Mouse (Mus musculus): ENCODE results near the gene Ankrd28.

The Ankrd28 gene

DNA sequence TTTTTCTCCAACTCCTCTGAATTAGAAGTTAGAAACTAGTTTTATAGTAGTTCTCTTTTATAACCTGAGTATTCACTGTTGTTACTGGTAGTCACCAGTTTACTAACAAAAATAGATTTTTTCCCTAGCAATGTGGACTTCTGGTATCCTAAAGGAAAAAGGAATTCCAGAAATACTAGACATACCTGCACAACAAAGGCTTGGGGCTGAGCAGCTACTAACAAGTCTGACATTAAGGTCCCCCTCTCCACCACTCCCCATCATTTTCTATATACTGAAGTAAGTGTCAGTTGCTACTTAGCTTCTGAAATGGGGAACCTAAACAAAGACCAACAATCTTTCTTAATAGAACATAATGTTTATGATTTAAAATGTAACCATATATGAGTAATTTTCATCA, 3.2 kb downstream of the Ankrd28 start:
- Histone ChIP-seq H3K27me3 (ENCODE audit: control insufficient read depth, insufficient read depth, low read length, poor library complexity, severe bottlenecking) (no peaks in the 10 kb centered on the region), H3K36me3 (ENCODE audit: control insufficient read depth, insufficient read depth, low read length, poor library complexity, severe bottlenecking) (no peaks in the 10 kb centered on the region)
- DNase-seq (ENCODE audit: low read depth, low spot score) = no peak

DNA sequence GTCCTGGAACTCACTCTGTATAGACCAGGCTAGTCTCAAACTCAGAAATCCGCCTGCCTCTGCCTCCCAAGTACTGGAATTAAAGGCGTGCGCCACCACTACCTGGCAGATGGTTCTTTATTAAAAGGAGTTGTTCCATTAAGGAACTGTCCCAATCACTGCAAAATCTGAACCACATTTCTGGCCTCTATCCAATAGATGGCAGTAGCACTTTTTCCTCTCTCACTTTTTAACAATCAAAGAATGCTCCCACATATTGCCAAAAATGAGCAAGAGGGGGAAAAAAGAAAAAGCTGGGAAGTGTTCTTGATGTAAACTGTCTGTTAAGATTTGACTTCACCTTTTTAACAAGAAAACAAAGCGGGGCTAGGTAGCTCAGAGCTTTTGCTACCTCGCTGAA, 20.5 kb downstream of the Ankrd28 start:
- Histone ChIP-seq H3K27me3 (ENCODE audit: control insufficient read depth, insufficient read depth, low read length, poor library complexity, severe bottlenecking) (no peaks in the 10 kb centered on the region), H3K36me3 (ENCODE audit: control insufficient read depth, insufficient read depth, low read length, poor library complexity, severe bottlenecking) (no peaks in the 10 kb centered on the region)
- DNase-seq (ENCODE audit: low read depth, low spot score) = no peak

DNA sequence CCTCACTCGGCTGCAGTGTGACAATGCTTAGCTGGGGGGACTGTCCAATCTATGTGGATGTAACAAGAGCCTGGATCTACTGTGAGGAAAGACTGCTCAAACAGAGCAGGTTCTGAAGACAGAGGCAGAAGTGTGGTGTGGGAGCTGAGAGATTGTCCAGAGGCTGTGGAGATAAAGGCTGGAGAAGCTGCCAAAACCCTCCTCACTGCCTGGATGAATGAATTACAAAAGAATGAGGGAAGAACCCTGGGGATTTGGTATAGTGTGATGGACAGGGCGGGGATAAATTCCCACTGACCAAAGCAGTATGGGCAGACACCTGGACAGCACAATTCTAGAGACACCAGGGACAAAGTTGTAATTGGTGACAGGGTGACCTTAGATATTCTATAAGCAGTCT, 26.7 kb downstream of the Ankrd28 start:
- Histone ChIP-seq H3K36me3 (ENCODE audit: control insufficient read depth, insufficient read depth, low read length, poor library complexity, severe bottlenecking) (no peaks in the 10 kb centered on the region), H3K27me3 (ENCODE audit: control insufficient read depth, insufficient read depth, low read length, poor library complexity, severe bottlenecking) (no peaks in the 10 kb centered on the region)
- no peak for DNase-seq (ENCODE audit: low read depth, low spot score)

DNA sequence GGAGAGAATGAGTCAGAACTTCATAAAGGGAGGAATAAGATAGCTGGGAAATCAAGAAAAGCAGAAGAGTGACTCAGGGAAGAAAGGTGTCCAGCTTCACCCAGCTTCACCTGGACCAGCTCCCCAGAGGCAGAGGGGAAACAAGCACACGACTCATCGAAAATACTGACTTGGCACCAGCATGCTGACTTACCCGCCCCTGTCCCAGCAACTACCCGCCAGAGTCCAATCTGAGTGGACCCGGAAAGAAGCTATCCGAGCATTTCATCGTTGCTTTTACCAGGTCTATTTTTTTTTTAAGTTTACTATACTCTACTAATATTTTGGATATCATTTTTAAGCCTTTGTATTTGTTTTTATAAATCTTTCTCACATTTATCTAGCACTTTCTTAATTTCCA, 29.5 kb downstream of the Ankrd28 start:
- no peaks in the 10 kb centered on the region for H3K27me3 ChIP-seq (ENCODE audit: control insufficient read depth, insufficient read depth, low read length, poor library complexity, severe bottlenecking)
- DNase-seq (ENCODE audit: low read depth, low spot score) = no peak
- no peaks in the 10 kb centered on the region for H3K36me3 ChIP-seq (ENCODE audit: control insufficient read depth, insufficient read depth, low read length, poor library complexity, severe bottlenecking)

DNA sequence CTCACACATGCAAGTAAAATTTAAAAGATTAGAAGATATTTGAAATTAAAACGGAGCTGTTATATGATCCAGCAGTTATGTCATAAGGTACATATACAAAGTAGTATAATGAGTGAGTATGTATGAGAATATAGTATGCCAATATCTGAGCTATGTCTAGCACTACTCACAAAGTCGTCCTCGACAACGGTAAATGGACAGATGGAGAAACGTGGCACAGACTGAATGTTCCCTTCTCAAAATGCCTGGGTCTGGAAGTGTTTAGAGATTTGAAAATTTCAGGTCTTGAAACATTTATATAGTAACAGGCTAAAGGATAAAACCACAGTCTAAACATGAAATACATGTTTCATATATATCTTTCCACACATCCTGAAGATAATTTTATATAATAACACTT, 30.0 kb downstream of the Ankrd28 start:
- no peaks in the 10 kb centered on the region for H3K27me3 ChIP-seq (ENCODE audit: control insufficient read depth, insufficient read depth, low read length, poor library complexity, severe bottlenecking)
- no peaks in the 10 kb centered on the region for H3K36me3 ChIP-seq (ENCODE audit: control insufficient read depth, insufficient read depth, low read length, poor library complexity, severe bottlenecking)
- no peak for DNase-seq (ENCODE audit: low read depth, low spot score)

DNA sequence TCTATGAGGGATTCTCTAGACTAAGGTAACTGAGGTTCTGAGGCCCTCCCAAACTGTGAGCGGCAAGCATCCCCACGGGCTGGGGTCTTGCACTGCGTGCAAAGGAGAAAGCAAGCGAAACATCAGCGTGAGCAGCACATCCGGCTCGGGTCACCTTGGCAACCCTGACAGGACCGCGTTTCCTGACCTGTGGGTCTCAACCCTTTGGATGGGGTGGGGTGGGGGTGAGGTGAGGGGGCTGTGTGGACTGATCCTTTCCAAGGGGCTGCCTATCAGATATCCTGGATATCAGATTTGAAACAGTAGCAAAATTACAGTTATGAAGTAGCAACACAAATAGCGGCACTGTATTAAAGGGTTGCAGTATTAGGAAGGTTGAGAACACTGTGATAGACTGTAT, 31.5 kb downstream of the Ankrd28 start:
- DNase-seq (ENCODE audit: low read depth, low spot score) = no peak
- no peaks in the 10 kb centered on the region for H3K36me3 ChIP-seq (ENCODE audit: control insufficient read depth, insufficient read depth, low read length, poor library complexity, severe bottlenecking)
- no peaks in the 10 kb centered on the region for H3K27me3 ChIP-seq (ENCODE audit: control insufficient read depth, insufficient read depth, low read length, poor library complexity, severe bottlenecking)

DNA sequence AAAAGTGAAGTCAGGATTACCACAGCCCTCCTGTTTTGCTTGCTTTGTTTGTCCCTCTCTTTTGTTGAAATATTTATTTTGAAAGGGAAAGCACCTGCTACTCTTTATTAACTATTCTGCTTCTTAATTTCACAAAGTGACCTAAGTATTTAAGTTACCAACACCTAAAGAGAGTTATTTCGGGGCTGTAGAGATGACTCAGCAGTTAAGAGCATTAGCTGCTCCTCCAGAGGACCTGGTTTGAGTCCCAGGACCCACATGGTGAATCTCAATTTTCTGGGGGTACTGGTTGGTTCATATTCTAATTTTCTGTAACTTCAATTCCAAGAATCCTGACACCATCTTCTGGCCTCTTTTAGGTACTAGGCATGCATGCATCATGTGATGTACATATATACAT, 34.9 kb downstream of the Ankrd28 start:
- Histone ChIP-seq H3K36me3 (ENCODE audit: control insufficient read depth, insufficient read depth, low read length, poor library complexity, severe bottlenecking) (no peaks in the 10 kb centered on the region), H3K27me3 (ENCODE audit: control insufficient read depth, insufficient read depth, low read length, poor library complexity, severe bottlenecking) (no peaks in the 10 kb centered on the region)
- DNase-seq (ENCODE audit: low read depth, low spot score) = no peak

DNA sequence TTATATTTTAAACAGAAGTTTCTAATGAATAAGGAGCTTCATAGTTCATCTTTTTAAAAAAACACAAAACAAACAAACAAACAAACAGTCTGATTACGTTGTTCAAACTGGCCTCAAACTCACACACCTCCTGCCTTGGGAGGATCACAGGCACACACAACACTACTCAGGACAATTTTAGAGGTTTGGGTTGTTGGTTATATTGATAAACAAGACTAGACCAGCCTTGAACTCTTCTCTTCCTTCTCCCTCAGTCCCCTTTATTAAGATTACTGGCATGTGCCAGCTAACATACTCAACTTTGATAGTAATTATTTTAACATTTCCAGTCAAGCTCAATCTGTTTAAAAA, 35.7 kb downstream of the Ankrd28 start:
- Histone ChIP-seq H3K27me3 (ENCODE audit: control insufficient read depth, insufficient read depth, low read length, poor library complexity, severe bottlenecking) (no peaks in the 10 kb centered on the region), H3K36me3 (ENCODE audit: control insufficient read depth, insufficient read depth, low read length, poor library complexity, severe bottlenecking) (no peaks in the 10 kb centered on the region)
- DNase-seq (ENCODE audit: low read depth, low spot score) = no peak

DNA sequence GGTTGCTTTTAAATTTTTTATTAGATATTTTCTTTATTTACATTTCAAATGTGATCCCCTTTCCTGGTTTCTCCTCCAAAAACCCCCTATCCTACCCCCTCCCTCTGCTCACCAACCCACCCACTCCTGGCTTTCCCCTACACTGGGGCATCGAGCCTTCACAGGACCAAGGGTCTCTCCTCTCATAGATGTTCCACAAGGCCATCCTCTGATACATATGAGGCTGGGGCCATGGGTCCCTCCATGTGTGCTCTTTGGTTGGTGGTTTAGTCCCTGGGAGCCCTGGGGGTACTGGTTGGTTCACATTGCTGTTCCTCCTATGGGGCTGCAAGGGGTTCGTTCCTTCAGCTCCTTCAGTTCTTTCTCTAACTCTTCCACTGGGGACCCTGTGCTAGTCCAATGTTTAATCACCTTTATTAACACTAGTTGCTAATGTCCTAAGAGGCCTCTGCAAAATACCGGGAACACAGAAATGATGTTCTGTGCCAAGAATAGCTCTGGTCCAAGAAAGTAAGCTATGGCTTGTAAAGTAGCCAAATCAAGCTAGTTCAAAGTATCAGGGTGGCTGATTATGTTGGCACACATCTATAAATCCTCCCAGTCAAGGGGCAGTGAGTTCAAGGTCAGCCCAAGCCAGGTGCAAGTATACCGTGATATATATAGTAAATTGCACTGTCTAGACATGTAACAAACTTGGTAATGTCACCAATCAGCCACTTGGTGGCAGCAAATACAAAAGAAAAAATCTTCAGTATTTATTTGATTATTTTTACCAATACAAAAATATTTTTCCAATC, 36.3 kb downstream of the Ankrd28 start:
- DNase-seq (ENCODE audit: low read depth, low spot score) = peak; percentile 63
- Histone ChIP-seq H3K27me3 (ENCODE audit: control insufficient read depth, insufficient read depth, low read length, poor library complexity, severe bottlenecking) (no peaks in the 10 kb centered on the region), H3K36me3 (ENCODE audit: control insufficient read depth, insufficient read depth, low read length, poor library complexity, severe bottlenecking) (no peaks in the 10 kb centered on the region)

DNA sequence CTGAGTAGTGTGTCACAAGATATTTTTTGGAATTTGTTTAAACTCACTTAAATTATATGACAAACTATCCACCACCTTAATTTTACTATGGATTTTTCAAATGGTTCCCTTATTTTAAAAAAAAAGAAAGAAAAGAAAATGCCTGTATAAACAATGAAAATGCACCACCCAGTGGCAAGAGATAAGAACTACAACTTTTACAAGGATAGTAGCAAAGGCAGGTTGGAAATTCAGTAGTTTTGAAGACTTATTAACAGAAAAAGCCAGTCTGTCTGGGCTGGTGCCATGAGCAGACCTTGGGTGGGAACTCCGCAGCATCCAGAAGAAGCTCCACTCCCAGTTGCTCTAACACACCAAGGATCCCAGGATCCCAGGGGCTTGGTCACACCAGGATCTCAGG, 39.7 kb downstream of the Ankrd28 start:
- H3K36me3 ChIP-seq (ENCODE audit: control insufficient read depth, insufficient read depth, low read length, poor library complexity, severe bottlenecking) = no peaks in the 10 kb centered on the region
- peak; percentile 67 for DNase-seq (ENCODE audit: low read depth, low spot score)
- no peaks in the 10 kb centered on the region for H3K27me3 ChIP-seq (ENCODE audit: control insufficient read depth, insufficient read depth, low read length, poor library complexity, severe bottlenecking)

DNA sequence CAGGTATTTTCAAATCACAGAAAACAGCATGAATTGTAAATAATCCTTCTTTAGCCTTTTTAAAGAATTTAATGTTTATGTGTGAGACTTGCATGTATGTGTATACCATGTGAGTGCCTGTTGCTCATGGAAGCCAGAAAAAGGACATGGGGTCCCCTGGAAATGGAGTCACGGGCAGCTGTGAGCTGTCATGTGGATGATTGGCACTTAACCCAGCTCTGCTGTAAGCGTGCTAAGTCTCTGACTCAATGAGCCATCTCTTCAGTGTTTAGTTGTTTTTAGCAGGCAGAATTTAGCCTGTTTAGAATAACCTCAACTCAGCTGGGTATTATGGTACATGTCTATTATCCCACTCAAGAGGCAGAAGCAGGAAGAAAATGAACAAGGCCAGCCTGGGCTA, 43.5 kb downstream of the Ankrd28 start:
- H3K36me3 ChIP-seq (ENCODE audit: control insufficient read depth, insufficient read depth, low read length, poor library complexity, severe bottlenecking) = no peaks in the 10 kb centered on the region
- no peaks in the 10 kb centered on the region for H3K27me3 ChIP-seq (ENCODE audit: control insufficient read depth, insufficient read depth, low read length, poor library complexity, severe bottlenecking)
- no peak for DNase-seq (ENCODE audit: low read depth, low spot score)

DNA sequence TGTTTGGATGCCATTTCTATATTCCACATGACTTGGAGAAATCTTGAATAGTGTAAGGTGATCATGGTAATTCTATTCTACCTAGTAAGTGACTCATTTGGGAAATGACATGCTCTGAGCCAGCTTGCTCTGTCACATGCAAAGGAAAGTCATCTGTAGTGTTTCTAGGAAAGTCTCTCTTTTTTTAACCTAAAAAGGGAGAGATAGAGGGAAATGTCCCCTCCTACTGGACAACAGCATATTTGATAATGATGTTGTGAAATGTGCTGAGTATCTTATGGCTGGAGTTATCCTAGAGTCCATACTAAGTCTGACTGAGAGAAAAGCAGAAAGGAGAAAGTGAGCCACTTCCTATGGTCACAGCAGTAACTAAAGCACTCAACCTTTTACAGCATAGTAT, 44.8 kb downstream of the Ankrd28 start:
- H3K36me3 ChIP-seq (ENCODE audit: control insufficient read depth, insufficient read depth, low read length, poor library complexity, severe bottlenecking) = no peaks in the 10 kb centered on the region
- H3K27me3 ChIP-seq (ENCODE audit: control insufficient read depth, insufficient read depth, low read length, poor library complexity, severe bottlenecking) = no peaks in the 10 kb centered on the region
- peak; percentile 40 for DNase-seq (ENCODE audit: low read depth, low spot score)

DNA sequence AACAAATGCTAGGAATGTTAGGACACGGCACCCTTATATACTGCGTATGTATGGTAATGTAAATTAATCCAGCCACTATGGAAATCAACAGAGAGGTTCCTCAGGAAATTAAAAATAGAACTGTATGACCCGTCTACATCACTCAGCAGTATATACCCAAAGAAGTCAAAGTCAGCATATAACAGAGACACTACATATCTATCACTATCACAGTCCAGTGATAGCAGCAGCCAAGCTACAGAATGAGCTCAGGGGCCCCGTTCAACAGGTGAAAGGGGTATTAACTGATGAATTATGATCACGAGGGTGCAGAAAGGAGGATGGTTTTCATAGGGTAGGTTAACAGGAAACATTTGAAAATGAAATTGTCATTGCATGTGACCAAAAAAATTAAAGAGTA, 45.5 kb downstream of the Ankrd28 start:
- Histone ChIP-seq H3K36me3 (ENCODE audit: control insufficient read depth, insufficient read depth, low read length, poor library complexity, severe bottlenecking) (no peaks in the 10 kb centered on the region), H3K27me3 (ENCODE audit: control insufficient read depth, insufficient read depth, low read length, poor library complexity, severe bottlenecking) (no peaks in the 10 kb centered on the region)
- DNase-seq (ENCODE audit: low read depth, low spot score) = no peak

DNA sequence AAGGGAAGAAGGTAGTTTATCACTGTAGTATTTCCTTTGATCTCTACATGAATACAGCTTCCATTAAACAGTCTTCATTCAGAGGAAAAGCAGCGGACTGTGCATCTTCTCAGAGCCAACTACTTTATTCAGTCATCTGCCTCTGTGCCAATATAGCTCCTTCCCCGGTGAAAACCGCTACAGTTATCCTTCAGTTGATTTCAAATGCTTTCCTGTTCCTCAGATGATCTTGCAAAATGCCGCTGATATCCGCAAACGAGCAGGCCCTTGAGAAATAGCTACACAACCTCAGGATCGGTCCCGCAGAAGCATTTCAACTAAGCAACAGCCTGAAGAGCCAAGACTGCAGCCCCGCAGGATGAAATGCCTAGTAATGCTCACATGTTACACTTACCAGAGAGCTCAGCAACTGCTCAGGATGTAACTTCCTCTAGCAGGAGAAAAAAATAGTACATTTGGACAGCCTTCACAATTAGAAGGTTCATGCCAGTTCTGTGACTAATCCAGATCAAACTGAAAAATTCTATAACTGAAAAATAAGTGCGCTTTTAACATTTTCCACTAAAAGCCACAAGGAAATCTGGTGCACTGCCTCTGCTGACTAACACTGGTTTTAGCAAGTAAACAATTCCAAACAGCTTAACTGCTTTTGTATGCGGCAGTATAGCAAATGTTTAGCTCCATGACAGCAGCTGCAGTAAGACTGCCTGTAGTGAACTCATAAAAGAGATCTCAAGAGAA, 49.0 kb downstream of the Ankrd28 start:
- peak; percentile 36 for DNase-seq (ENCODE audit: low read depth, low spot score)
- H3K27me3 ChIP-seq (ENCODE audit: control insufficient read depth, insufficient read depth, low read length, poor library complexity, severe bottlenecking) = no peaks in the 10 kb centered on the region
- no peaks in the 10 kb centered on the region for H3K36me3 ChIP-seq (ENCODE audit: control insufficient read depth, insufficient read depth, low read length, poor library complexity, severe bottlenecking)

DNA sequence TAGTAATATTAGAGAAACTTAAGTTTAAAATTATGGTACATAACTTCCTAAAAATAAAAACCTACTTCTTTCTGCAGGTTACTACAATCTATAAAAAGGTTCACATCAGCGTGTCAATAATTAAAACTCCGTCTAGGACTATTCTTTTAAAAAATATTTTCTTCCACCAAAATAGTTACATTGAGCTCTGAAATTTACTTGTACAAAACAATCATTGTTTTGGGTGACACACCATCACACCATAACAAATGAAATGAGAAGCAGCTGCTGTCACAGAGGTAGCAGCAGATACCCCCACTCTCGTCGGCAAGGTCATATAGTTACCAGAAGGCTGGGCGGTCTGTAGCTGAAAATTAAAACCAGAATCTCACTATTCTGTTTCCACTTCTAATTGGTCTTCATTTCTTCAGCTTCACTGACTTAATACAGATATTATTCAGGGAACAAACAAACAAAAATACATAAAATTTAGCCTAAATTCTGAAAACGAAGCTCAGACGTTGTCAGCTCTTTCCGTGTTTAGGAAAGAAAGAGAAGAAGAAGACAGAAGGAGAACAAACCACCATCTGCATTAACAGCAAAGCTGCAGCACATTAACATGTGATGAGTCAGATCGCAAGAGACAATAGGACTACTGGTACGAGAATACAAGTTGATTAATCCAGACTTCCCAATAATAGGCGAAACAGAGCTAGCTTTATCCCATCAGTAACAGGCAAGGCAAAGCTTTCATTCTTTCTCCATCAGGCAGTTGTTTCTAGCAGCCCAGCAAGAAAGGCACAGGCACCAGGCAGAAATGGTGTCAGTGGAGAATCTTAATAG, 49.8 kb downstream of the Ankrd28 start:
- DNase-seq (ENCODE audit: low read depth, low spot score) = peak; percentile 24
- Histone ChIP-seq H3K36me3 (ENCODE audit: control insufficient read depth, insufficient read depth, low read length, poor library complexity, severe bottlenecking) (no peaks in the 10 kb centered on the region), H3K27me3 (ENCODE audit: control insufficient read depth, insufficient read depth, low read length, poor library complexity, severe bottlenecking) (no peaks in the 10 kb centered on the region)

All from splenic B cell, adult 2 months (primary cell).